Mouse (Mus musculus): ENCODE measurements around the gene Adnp.

Gene Adnp

DNA sequence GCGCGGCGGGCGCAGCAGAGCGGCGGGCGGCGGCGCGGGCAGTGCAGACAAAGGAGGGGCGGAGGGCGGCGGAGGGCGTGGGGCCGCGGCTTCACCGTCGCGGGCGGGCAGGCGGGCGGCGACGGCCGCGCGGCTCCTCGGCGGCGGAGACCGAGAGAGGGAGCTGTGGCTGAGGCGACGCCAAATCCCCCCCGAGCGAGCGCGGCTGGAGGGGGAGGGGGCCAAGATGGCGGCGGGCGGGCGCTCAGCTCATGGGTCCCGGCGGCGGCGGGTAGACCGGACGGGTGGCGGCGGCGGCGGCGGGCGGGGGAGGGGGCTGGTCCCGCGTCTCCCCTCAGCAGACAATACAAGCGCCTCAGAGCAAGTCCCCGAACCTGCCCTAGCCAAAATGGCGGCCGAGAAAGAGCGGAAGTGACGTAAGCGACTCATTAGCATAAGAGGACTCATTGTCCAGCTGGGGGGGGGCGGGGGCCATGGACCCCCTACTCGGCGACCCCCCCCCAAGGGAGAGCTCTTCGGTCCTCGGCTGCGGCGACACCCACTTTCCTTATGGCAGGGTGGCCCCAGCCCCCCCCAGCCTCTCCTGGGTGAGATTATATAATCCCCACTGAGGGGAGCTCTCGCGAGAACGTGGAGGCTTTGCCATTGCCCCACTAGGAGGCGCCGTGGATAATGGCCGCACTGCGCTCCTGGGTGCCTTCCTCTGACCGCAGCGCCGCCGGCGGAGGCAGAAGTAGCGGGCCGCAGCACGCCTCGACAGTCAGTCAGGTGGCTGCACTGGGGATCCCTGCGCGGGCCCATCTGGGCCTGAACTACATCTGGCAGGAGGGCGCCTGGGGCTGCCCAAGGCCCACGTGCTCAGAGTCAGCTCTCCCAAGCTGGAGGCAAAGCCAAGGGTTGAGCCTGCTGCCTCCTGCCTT, at the start of gene Adnp:
TSS of gene Adnp (minus strand) at position 388 of the 920 bp plus-strand sequence.
- ChIA-PET POLR2A (interaction anchor here (0.6 to 11.1 kb wide), 99 partner anchors 8 to 945 kb away, joined by 3 to 182 read pairs (median 4); partner anchors contain the start of genes Dpm1 (in 3 of the 4), Mocs3 (in 3 of the 4), Gm20716 (in 2 of the 4) and Pard6b (in 2 of the 4)), CTCF (interaction anchor here (0.5 to 4.4 kb wide), 50 partner anchors 8 to 1998 kb away, joined by 3 to 69 read pairs (median 4); partner anchors contain the start of genes Dpm1 (in 2 of the 4), Mocs3 (in 2 of the 4), B4galt5 (in 1 of the 4) and Gm20716 (in 1 of the 4))

DNA sequence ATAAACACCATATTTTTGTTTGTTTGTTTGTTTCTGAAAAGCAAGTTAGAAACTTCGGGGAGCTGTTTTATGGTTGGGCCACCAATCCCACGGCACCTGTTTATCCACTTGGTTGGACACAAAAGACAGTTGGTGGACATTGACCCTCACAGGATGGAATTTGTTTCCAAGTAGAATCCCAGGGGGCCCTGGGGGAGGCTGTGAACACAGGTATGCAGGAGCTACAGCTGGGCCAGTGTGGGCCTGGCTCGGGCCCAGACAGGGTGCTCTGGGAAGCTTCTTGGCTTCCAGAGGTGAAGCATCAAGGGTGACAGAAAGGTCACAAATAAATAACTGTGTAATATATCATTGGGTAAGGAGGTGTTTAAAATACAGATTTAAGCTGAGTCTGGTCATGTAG, 49.6 kb upstream of the Adnp start:
- ChIA-PET POLR2A (interaction anchor here in 1 of 4 experiments (0.7 to 1.1 kb wide), 2 partner anchors 11 to 12 kb away, joined by 3 read pairs; no protein-coding TSS in a partner anchor), CTCF (interaction anchor here in 3 of 4 experiments (0.6 to 2.2 kb wide), 5 partner anchors 12 to 1973 kb away, joined by 3 to 10 read pairs (median 4); no protein-coding TSS in a partner anchor)

DNA sequence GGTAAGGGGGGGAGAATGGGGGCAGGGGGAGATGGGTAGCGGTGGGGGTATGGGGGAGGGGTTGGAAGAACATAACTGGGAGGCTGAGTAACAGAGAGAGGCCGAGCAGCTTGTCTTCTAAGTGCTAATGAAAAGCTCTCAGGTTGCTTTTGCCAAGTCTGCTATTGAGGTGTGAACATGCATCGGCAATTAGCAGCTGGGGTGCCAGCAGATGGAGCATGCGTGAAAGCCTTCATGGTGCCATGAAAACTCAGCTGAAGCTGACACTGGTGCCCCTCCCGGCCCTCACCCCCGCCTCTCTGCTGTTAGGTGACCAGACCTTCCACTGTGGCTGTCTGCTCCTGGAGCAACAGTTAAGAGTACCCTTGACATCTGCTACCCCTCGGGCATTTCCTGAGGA, 46.9 kb upstream of the Adnp start:
- POLR2A ChIA-PET, result interaction anchor here in 3 of 4 experiments (0.6 to 2.9 kb wide), 11 partner anchors 9 to 482 kb away, joined by 3 to 15 read pairs (median 4); partner anchors contain the start of gene Adnp (in 2 of the 3)

DNA sequence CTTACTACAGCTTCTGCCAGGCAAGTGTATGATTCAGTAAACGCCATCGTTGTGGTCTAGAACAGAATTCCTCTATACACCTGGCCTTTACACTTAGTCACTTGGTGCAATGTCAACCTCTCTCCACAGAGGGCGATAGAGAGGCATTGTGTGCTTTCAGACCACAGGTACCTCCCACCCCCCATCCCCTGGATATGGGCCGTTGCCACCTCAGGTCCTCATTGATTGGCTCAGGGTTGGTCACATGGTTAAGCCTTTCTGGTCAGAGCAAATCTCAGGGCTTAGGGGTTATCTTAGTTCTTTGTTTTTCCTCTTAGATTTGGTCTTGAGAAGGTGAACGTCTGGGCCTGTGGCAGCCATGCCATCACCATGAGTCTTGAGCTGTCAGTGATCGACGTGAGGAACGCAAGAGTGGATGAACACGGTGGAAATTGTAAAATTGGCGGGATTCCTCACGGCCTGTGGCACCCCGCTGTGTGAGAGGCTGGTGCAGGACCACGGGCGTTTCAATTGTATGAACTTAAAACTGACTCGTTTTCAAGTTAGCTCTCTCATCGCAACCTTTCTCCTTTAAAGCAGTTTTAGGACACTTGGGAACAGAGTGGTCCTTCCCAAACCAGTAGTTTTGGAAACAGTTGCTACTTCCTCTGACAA, 45.9 kb upstream of the Adnp start:
- ChIA-PET POLR2A (interaction anchor here in 3 of 4 experiments (0.6 to 2.9 kb wide), 11 partner anchors 10 to 660 kb away, joined by 3 to 8 read pairs (median 3); partner anchors contain the start of gene Adnp (in 1 of the 3)), CTCF (interaction anchor here (0.5 to 3.2 kb wide), 36 partner anchors 10 to 589 kb away, joined by 3 to 13 read pairs (median 3); no protein-coding TSS in a partner anchor)

More for the DNA sequence above, 46.9 kb upstream of the Adnp start:
- CTCF ChIA-PET, result interaction anchor here in 3 of 4 experiments (0.5 to 3.2 kb wide), 22 partner anchors 8 to 588 kb away, joined by 3 to 13 read pairs (median 4); no protein-coding TSS in a partner anchor

DNA sequence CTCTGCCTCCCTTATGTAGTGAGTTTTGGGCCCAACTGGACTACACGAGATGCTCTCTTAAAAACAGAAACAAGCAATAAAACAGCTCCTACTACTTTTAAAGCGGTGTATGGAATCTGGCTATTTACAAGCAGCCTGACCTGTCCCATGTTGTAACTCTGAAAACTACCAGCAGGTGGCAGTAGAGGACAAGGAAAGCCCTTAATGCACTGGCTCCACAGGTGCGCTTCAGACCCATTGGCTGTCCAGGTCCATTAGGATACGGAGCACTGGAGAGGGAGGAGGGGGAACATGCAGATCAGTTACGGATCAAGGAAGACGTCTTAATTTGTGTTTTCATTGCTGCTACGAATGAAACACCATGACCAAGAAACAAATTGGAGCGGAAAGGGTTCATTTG, 43.4 kb upstream of the Adnp start:
- ChIA-PET POLR2A (interaction anchor here in 3 of 4 experiments (0.5 to 1.1 kb wide), 7 partner anchors 10 to 219 kb away, joined by 3 to 5 read pairs (median 3); no protein-coding TSS in a partner anchor), CTCF (interaction anchor here (0.5 to 2.0 kb wide), 32 partner anchors 10 to 643 kb away, joined by 3 to 10 read pairs (median 4); no protein-coding TSS in a partner anchor)

DNA sequence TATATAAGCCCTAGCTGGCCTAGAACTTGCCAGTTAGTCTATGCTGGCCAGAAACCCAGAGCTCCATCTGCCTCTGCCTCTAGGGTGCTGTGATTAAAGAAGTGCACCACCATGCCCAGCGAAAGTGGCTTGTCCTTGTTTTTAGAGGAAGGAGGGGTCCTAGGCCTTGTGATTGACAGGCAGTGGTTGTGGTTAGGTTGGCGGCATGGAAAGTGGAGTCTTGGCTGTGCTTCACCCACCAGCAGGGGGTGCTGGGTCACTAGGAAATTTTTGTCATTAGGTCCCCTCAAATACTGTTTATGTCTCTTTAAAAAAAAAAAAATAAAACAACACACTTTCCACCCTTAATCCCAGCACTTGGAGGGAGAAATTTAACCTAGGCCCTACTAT, 41.9 kb upstream of the Adnp start:
- CTCF ChIA-PET, result interaction anchor here (0.6 to 2.0 kb wide), 23 partner anchors 9 to 905 kb away, joined by 3 to 10 read pairs (median 4); no protein-coding TSS in a partner anchor

DNA sequence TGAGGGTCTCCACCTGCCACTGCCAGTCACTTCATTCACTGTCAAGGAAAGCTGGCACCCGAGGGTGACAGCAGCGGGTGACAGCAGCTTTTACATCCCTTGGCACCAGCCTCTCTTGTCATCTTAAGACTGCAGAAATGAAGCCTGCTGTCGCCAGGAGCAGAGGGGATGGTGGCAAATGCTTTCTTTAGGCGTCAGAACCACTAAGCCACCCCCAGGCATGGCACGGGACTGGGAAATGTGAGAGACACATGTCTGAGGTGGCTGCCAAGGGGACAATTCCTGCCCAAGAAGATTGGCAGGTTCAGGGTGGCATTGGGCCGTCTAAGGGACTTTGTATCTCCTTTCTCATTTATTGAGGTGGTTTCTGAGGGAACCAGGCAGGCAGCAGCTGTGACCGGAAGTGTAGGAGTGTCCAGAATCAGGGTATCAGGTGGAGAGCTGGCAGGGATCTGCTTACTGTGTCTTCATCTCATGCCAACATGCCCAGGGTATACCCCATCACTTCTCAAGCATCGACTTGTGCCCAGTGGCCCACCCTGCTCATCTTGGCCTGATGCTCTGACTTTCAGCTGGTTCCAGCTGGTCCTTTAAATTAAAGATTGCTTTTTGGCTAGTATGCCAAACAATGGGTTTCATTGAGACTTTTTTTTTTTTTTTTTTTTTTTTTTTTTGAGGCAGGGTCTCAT, 41.4 kb upstream of the Adnp start:
- ChIA-PET CTCF (interaction anchor here (0.6 to 2.0 kb wide), 23 partner anchors 8 to 381 kb away, joined by 3 to 10 read pairs (median 4); no protein-coding TSS in a partner anchor), POLR2A (interaction anchor here in 3 of 4 experiments (0.6 to 4.4 kb wide), 5 partner anchors 11 to 185 kb away, joined by 3 to 22 read pairs (median 4); no protein-coding TSS in a partner anchor)

More for the DNA sequence above, 41.9 kb upstream of the Adnp start:
- POLR2A ChIA-PET, result interaction anchor here in 2 of 4 experiments (0.6 to 4.4 kb wide), 5 partner anchors 11 to 47 kb away, joined by 3 to 22 read pairs (median 4); no protein-coding TSS in a partner anchor

DNA sequence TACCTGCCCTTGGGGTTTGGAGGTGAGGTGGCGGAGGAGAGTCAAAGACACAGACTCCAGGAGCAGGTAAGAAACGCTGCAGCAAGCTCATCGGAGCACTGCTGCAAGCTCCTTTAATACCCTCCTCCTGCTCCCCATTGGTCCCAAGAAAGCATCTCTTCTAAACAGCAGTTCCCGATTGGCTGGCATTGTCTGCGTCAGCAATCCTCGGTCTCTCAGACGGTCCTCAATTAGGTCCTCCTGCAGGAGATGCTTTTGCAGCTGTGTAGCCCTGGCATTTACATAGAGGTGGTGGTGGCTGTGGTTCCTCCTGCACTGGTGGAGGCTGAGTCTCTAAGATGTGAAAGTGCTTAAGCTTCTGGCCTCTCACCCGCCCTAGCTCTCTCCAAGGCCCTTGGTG, 38.7 kb upstream of the Adnp start:
- ChIA-PET CTCF (interaction anchor here in 3 of 4 experiments (0.5 to 1.6 kb wide), 6 partner anchors 8 to 300 kb away, joined by 3 to 7 read pairs (median 3); no protein-coding TSS in a partner anchor), POLR2A (interaction anchor here in 2 of 4 experiments (0.6 to 4.4 kb wide), 5 partner anchors 11 to 131 kb away, joined by 3 to 22 read pairs (median 4); partner anchors contain the start of gene Adnp (in 1 of the 2))

DNA sequence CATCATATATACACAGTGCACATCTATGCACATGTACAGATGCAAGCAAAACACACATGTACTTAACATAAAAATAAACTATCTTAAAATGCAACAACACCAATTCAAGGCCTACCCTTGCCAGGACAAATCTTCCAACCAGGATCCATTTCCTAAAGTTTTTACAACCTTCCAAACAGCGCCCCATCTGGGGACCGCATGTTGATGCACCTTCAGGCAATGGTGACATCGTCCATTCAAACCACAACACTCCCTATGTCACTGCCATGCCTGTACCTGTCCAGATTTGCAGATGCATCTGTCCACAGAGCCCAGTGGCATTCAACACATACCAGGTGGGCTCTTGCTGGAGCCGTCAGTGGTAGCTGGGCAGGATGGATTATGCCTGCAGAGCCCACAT, 36.4 kb upstream of the Adnp start:
- CTCF ChIA-PET, result interaction anchor here in 2 of 4 experiments (1.0 to 1.2 kb wide), 2 partner anchors 10 to 89 kb away, joined by 3 to 5 read pairs; no protein-coding TSS in a partner anchor
- POLR2A ChIA-PET, result interaction anchor here in 1 of 4 experiments (1.8 to 2.2 kb wide), 2 partner anchors 11 to 36 kb away, joined by 5 to 7 read pairs; partner anchors contain the start of gene Adnp

DNA sequence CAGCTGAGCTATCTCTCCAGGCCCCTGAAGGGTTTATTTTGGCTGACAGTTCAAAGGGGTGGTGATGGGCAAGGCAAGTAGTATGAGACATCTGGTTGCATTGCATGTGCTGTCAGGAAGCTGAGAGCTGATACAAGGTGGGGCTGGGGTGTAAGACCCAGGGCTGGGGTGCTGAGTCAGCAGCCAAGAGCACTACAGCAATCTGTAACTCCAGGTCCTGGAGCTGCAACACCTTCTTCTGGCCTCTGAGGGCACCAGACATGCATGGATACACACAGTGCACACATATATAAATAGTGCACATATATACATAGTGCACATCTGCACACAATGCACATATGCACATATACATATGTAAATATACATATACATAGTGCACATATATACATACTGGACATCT, 35.9 kb upstream of the Adnp start:
- ChIA-PET CTCF (interaction anchor here in 3 of 4 experiments (0.6 to 1.2 kb wide), 3 partner anchors 9 to 88 kb away, joined by 3 to 5 read pairs (median 4); no protein-coding TSS in a partner anchor), POLR2A (interaction anchor here in 1 of 4 experiments (1.8 to 2.2 kb wide), 2 partner anchors 10 to 35 kb away, joined by 5 to 7 read pairs; partner anchors contain the start of gene Adnp)

DNA sequence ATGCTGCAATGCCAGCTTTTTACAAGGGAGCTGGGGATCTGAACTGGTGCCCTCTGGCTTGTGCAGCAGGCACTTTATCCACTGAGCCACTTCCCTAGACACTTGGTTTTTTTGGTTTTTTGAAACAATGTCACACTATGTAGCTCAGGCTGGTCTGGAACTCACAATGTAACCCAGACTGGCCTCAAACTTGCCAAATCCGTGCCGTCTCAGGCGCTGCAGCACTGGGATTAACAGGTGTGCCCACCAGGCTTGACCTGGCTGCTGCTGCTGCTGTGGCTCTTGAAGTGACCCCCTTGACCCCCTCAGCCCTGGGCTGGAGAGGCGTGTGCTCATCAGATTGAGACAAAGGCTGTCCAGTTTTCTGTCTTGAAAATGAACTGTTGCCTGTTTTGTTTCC, 31.4 kb upstream of the Adnp start:
- POLR2A ChIA-PET, result interaction anchor here in 2 of 4 experiments (0.8 to 1.7 kb wide), 4 partner anchors 8 to 84 kb away, joined by 3 to 7 read pairs (median 4); partner anchors contain the start of genes Dpm1 (in 1 of the 2), Gm20716 (in 1 of the 2) and Mocs3 (in 1 of the 2)

DNA sequence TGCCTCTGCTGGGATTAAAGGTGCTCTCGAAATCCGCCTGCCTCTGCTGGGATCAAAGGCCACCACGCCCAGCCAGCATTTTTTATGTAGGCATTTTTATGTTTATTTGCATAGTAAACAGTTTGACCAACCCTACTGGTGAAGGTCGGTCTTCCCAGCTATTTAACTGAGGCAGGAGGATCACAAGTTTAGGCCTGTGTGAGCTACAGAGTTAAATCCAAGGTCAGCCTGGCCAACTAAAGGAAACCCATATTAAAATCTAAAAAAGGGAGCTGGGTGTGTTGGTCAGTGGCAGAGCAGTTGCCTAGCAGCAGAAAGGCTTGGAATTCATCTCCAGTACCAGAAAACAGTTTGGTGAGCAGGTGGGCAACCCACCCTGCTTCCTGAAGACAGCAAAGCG, 26.4 kb upstream of the Adnp start:
- POLR2A ChIA-PET, result interaction anchor here (0.6 to 12.9 kb wide), 54 partner anchors 9 to 605 kb away, joined by 3 to 101 read pairs (median 4); partner anchors contain the start of genes Adnp (in 3 of the 4) and Pard6b (in 1 of the 4)
- CTCF ChIA-PET, result interaction anchor here (0.6 to 2.5 kb wide), 17 partner anchors 9 to 509 kb away, joined by 3 to 16 read pairs (median 5); partner anchors contain the start of genes Adnp (in 2 of the 4) and Atp9a (in 1 of the 4)

More for the DNA sequence above, 31.4 kb upstream of the Adnp start:
- CTCF ChIA-PET, result interaction anchor here in 2 of 4 experiments (1.0 to 1.3 kb wide), 3 partner anchors 9 to 84 kb away, joined by 3 to 5 read pairs (median 3); no protein-coding TSS in a partner anchor

DNA sequence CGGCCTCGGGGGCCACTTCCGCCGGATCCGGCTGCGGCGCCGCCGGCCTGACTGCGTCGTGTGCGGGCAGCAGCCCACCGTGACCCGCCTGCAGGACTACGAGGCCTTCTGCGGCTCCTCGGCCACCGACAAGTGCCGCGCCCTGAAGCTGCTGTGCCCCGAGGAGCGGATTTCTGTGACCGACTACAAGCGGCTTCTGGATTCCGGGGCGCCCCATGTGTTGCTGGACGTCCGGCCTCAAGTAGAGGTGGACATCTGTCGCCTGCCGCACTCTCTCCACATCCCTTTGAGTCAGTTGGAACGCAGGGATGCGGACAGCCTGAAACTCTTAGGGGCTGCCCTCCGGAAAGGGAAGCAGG, 24.5 kb upstream of the Adnp start:
- POLR2A ChIA-PET, result interaction anchor here in 3 of 4 experiments (0.6 to 12.9 kb wide), 24 partner anchors 9 to 611 kb away, joined by 3 to 101 read pairs (median 4); partner anchors contain the start of genes Adnp (in 2 of the 3) and Pard6b (in 1 of the 3)
- CTCF ChIA-PET, result interaction anchor here in 2 of 4 experiments (0.7 to 3.3 kb wide), 5 partner anchors 17 to 114 kb away, joined by 3 to 12 read pairs (median 8); partner anchors contain the start of gene Adnp (in 1 of the 2)

DNA sequence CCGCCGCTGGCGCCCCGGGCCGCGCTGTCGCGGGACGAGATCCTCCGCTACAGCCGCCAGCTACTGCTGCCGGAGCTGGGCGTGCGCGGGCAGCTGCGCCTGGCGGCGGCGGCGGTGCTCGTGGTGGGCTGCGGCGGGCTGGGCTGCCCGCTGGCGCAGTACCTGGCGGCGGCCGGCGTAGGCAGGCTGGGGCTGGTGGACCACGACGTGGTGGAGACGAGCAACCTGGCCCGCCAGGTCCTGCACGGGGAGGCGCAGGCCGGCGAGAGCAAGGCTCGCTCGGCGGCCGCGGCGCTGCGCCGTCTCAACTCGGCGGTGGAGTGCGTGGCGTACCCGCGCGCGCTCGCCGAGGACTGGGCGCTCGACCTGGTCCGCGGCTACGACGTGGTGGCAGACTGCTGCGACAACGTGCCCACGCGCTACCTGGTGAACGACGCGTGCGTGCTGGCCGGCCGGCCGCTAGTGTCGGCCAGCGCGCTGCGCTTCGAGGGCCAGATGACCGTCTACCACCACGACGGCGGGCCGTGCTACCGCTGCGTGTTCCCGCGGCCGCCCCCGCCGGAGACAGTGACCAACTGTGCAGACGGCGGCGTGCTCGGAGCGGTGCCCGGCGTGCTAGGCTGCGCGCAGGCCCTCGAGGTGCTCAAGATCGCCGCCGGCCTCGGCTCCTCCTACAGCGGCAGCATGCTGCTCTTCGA, 24.0 kb upstream of the Adnp start:
- POLR2A ChIA-PET, result interaction anchor here in 3 of 4 experiments (0.6 to 12.9 kb wide), 31 partner anchors 8 to 461 kb away, joined by 3 to 101 read pairs (median 5); partner anchors contain the start of genes Adnp (in 3 of the 3), Pard6b (in 1 of the 3) and Ptpn1 (in 1 of the 3)

DNA sequence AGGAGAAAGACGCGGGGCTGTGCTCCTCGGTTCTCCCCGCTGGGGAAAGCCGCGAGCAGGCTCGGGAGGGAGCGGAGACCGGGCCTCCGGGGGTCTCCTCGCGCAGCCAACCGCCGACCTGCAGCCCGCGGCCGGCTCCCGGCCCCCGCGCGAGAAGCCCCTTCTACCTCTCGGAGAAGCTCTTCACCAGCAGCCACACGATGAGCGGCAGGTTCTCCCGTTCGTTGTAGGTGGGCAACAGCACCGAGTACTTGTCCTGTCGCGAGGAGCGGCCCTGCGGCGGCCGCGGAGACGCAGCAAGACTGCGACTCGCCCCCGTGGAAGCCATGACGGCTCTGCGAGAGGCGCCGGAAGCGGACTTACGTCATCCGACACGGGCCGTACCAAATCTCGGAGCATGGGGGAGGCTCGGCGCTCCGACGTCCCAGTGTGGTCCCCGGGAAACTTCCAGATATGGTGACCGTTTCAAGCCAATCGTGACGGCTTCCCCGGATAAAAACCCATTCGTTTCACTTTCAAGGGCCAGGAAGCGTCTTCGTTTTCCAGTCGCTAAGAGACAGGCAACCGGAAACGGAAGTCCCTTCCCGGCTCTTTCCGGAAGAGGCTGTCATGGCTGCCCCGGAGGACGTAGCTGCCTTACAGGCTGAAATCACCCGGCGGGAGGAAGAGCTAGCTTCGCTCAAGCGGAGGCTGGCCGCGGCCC, 23.3 kb upstream of the Adnp start, which contains the start of the genes Gm20716, Dpm1 and Mocs3:
TSS of gene Gm20716 (minus strand) at position 339 of the 703 bp plus-strand sequence.
TSS of gene Dpm1 (minus strand) at position 566 of the 703 bp plus-strand sequence.
TSS of gene Mocs3 (plus strand) at position 597 of the 703 bp plus-strand sequence.
- POLR2A ChIA-PET, result interaction anchor here in 3 of 4 experiments (0.5 to 12.9 kb wide), 33 partner anchors 9 to 1563 kb away, joined by 3 to 101 read pairs (median 4); partner anchors contain the start of genes Adnp (in 3 of the 3) and Ptpn1 (in 1 of the 3)
- CTCF ChIA-PET, result interaction anchor here (0.5 to 3.3 kb wide), 12 partner anchors 10 to 1028 kb away, joined by 3 to 12 read pairs (median 4); partner anchors contain the start of gene Adnp (in 2 of the 4)

More for the DNA sequence above, 24.0 kb upstream of the Adnp start:
- CTCF ChIA-PET, result interaction anchor here in 3 of 4 experiments (0.5 to 3.3 kb wide), 8 partner anchors 11 to 116 kb away, joined by 3 to 12 read pairs (median 4); partner anchors contain the start of gene Adnp (in 2 of the 3)

Measured in embryonic stem cell, embryonic (primary cell).